Mouse (Mus musculus) G1E (cell line): ENCODE data around the gene Phldb1. TPM values are rescaled to one million over a fixed set of nuclear protein-coding genes. Genes with fewer than 3 reads are reported as not detected.

Experiments
- ATAC-seq: 2 replicates; pipeline ENCODE4 v1.8.0; 2016; ENCODE audit warnings: mild to moderate bottlenecking; ENCODE audit not compliant: insufficient number of reproducible peaks, poor library complexity, low FRiP score, severe bottlenecking; ENCODE audit errors: extremely low read depth
- DNase-seq: peaks from one replicate; pipeline ENCODE4 v3.0.0; 2012; ENCODE audit warnings: low spot score
- H3K27me3 ChIP-seq: 2 replicates; pipeline ENCODE4 v1.6.1; 2012; ENCODE audit warnings: mild to moderate bottlenecking, low read length, inconsistent platforms; ENCODE audit not compliant: insufficient read depth
- H3K36me3 ChIP-seq: replicated peaks from 2 replicates; pipeline ENCODE3; 2012; ENCODE audit warnings: mild to moderate bottlenecking, inconsistent platforms
- H3K4me1 ChIP-seq: 2 replicates; pipeline ENCODE4 v1.6.1; 2012; ENCODE audit warnings: low read depth, low read length, inconsistent platforms, mixed read lengths; ENCODE audit not compliant: insufficient read depth
- H3K4me3 ChIP-seq: 2 replicates; pipeline ENCODE4 v1.5.1; 2012; ENCODE audit warnings: low read depth, mild to moderate bottlenecking, inconsistent platforms, low read length, moderate library complexity, mixed read lengths
- H3K9me3 ChIP-seq: replicated peaks from 2 replicates; pipeline ENCODE4 v1.6.1; 2012; ENCODE audit warnings: inconsistent platforms
- CTCF ChIP-seq: IDR thresholded peaks from 2 replicates; pipeline ENCODE4 v1.5.1; 2012; ENCODE audit warnings: low read depth, low read length, inconsistent platforms, mixed read lengths
- GATA1 ChIP-seq: IDR thresholded peaks from 2 replicates; pipeline ENCODE4 v1.6.1; 2012; ENCODE audit warnings: borderline replicate concordance, low read length, inconsistent platforms, mixed read lengths
- GATA2 ChIP-seq: IDR thresholded peaks from 2 replicates; pipeline ENCODE4 v1.6.1; 2012; ENCODE audit warnings: low read depth, low read length, inconsistent platforms, borderline replicate concordance
- POLR2AphosphoS5 ChIP-seq: IDR thresholded peaks from 2 replicates; pipeline ENCODE4 v1.6.1; 2012; ENCODE audit warnings: low read depth, low read length, inconsistent platforms; ENCODE audit not compliant: insufficient replicate concordance
- TAL1 ChIP-seq: conservative IDR thresholded peaks from 2 replicates; pipeline ENCODE4 v1.6.1; 2012; ENCODE audit warnings: low read depth, low read length, inconsistent platforms, mixed read lengths
- polyA plus RNA-seq: library from polyadenylated mRNA; stranded (reverse); fragments of >175 nt; gene quantifications from 2 replicates; pipeline ENCODE4 v1.2.3, GENCODE M21; 2012
- total RNA-seq, 2 experiments: library from RNA; stranded (forward) in 1 of 2; stranded (reverse) in 1 of 2; fragments of 200-1000 nt in 1 of 2; fragments of >200 nt in 1 of 2; fragmentation: Nextera tagmentation in 1 of 2; gene quantifications; 2 replicates each; pipeline ENCODE4 v1.2.3; 2014 to 2017

Gene Phldb1
- total and polyA plus RNA-seq, 3 experiments = 4.0 to 8.1 (median 7.4) TPM

- DNase-seq = no peak
- no peak overlapping the region for H3K4me3 ChIP-seq
- no peak for ATAC-seq
- H3K4me1 ChIP-seq = no peaks in the 10 kb centered on the region
- H3K36me3 ChIP-seq = peaks cover 4% of the 10 kb centered on the region
- TF ChIP-seq POLR2AphosphoS5 (no peak), GATA2 (no peak), GATA1 (no peak), TAL1 (no peak), CTCF (no peak)
- no peaks in the 10 kb centered on the region for H3K9me3 ChIP-seq
- peaks cover 65% of the 10 kb centered on the region for H3K27me3 ChIP-seq
Measured at GRCm38 (mm10) chr9:44699730-44700129, 35.3 kb downstream of the Phldb1 start.

- TF ChIP-seq POLR2AphosphoS5 (no peak), GATA1 (no peak), CTCF (no peak), TAL1 (no peak), GATA2 (no peak)
- no peak for ATAC-seq
- no peak overlapping the region for H3K4me3 ChIP-seq
- no peaks in the 10 kb centered on the region for H3K9me3 ChIP-seq
- no peaks in the 10 kb centered on the region for H3K4me1 ChIP-seq
- H3K27me3 ChIP-seq = peaks cover 64% of the 10 kb centered on the region
- DNase-seq = no peak
- peaks cover 4% of the 10 kb centered on the region for H3K36me3 ChIP-seq
Measured at GRCm38 (mm10) chr9:44699196-44699595, 35.8 kb downstream of the Phldb1 start.

GRCm38 (mm10) chr9:44697866-44698265 is 37.1 kb downstream of the Phldb1 start:
- Histone ChIP-seq H3K27me3 (peaks cover 62% of the 10 kb centered on the region), H3K4me3 (no peak overlapping the region), H3K36me3 (peaks cover 4% of the 10 kb centered on the region), H3K9me3 (no peaks in the 10 kb centered on the region), H3K4me1 (no peaks in the 10 kb centered on the region)
- DNase-seq = no peak
- no peak for TF ChIP-seq TAL1
- TF ChIP-seq GATA2 = no peak
- no peak for TF ChIP-seq POLR2AphosphoS5
- TF ChIP-seq GATA1 = no peak
- TF ChIP-seq CTCF = no peak
- ATAC-seq = no peak

- no peak for DNase-seq
- H3K4me3 ChIP-seq = no peak overlapping the region
- H3K4me1 ChIP-seq = peaks cover 2% of the 10 kb centered on the region; the same call in 1 of the 2 replicates
- TF ChIP-seq TAL1 = no peak
- TF ChIP-seq CTCF = no peak
- no peak for TF ChIP-seq GATA2
- TF ChIP-seq POLR2AphosphoS5 = no peak
- TF ChIP-seq GATA1 = no peak
- no peaks in the 10 kb centered on the region for H3K9me3 ChIP-seq
- H3K27me3 ChIP-seq = peaks cover 45% of the 10 kb centered on the region
- ATAC-seq = no peak
- H3K36me3 ChIP-seq = peaks cover 4% of the 10 kb centered on the region
Measured at GRCm38 (mm10) chr9:44693071-44693470, 41.9 kb downstream of the Phldb1 start.

DNA sequence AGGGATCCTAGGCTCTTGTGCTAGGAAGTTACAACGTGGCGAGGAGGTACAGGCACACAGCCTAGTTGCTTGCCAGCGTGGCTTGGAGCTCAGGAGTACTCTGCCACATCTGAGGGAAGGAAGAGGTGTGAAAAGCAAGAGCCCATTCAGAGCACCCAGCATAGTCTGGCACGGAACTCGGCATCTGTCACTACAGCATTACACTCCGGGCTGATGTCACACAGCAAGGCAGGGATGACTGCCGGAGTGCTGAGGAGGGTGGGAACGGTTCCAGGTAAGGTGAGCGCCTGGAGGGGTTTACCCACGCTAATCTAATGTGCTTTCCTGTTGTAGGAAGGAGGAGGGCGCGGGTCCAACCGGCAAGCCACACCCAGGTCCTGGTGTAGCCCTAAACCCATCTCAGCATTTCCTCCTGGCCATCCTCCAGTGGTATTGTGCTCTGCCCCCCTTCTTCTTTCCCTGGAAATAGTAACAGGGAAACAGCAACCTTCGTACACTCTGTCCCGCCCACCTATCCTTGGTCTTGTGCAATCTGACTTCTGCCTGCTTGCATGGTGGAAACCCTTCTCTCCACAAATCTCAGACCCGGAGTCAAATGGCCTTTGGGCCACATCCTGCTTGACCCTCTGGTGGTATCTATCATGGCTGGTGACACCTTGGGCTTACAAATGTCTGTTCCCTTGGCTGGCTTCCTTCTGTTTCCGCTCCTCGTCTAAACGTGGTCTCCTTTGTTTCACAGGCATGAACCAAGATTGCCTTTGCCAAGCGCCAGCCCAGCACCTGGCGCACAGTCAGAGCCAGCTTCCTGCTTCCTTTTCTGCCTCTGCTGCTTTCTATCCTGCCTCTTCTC is 43.1 kb downstream of the Phldb1 start:
- ATAC-seq (no peak), DNase-seq (no peak)
- Histone ChIP-seq H3K4me1 (peaks cover 2% of the 10 kb centered on the region; the same call in 1 of the 2 replicates), H3K9me3 (no peaks in the 10 kb centered on the region), H3K4me3 (no peak overlapping the region), H3K36me3 (no peaks in the 10 kb centered on the region), H3K27me3 (peaks cover 44% of the 10 kb centered on the region)
- no peak for TF ChIP-seq POLR2AphosphoS5
- no peak for TF ChIP-seq GATA2
- no peak for TF ChIP-seq GATA1
- TF ChIP-seq TAL1 = no peak
- no peak for TF ChIP-seq CTCF

GRCm38 (mm10) chr9:44690641-44691040 is 44.4 kb downstream of the Phldb1 start:
- H3K36me3 ChIP-seq = no peaks in the 10 kb centered on the region

More at GRCm38 (mm10) chr9:44690641-44691040, 44.4 kb downstream of the Phldb1 start:
- Histone ChIP-seq H3K4me1 (peaks cover 2% of the 10 kb centered on the region; the same call in 1 of the 2 replicates), H3K27me3 (peaks cover 46% of the 10 kb centered on the region), H3K9me3 (no peaks in the 10 kb centered on the region), H3K4me3 (no peak overlapping the region)
- DNase-seq (no peak), ATAC-seq (no peak)
- TF ChIP-seq TAL1 (no peak), GATA2 (no peak), GATA1 (no peak), POLR2AphosphoS5 (no peak)
